Mouse (Mus musculus): ENCODE data around the gene Zfp536.

DNA sequence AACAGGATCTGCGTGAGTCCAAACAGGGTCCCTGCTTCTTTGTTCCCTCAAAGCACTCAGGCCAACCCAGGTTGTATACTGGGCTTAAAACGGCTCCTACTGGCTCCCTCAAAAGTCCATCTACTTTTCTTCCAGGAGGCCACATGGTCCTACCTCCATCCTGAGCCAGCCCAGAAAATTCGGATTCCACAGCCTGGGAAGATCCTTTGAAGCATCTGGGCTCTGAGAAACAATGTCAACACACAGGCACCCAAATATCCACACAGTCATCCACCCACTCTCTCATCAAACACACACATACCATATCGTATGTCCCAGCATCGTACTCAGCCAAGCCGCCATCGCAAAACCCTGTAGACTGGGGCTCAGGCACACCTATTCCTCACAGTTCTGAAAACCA, 43.5 kb upstream of the Zfp536 start:
- TF ChIP-seq CHD2 (IDR thresholded peaks at IDR 0.05; ENCODE audit: low read length) (no peak), CTCF (conservative IDR thresholded peaks at IDR 0.05 in 1 of 2, IDR thresholded peaks at IDR 0.05 in 1 of 2; ENCODE audit: low read depth in 2 of 2, low read length in 2 of 2) (no peak), ZNF384 (IDR thresholded peaks at IDR 0.05; ENCODE audit: low read depth, low read length) (no peak), UBTF (IDR thresholded peaks at IDR 0.05; ENCODE audit: low read depth, low read length) (no peak), IRF4 (IDR thresholded peaks at IDR 0.05; ENCODE audit: low read depth, low read length) (no peak)

Data from CH12.LX (cell line).